Mouse (Mus musculus): ENCODE data around the gene Cblb. TPM values are rescaled to one million over a fixed set of nuclear protein-coding genes. Genes with fewer than 3 reads are reported as not detected.

The Cblb gene
- polyA plus RNA-seq, 2 experiments from 2014 or later, result 42.2 to 42.6 TPM

DNA sequence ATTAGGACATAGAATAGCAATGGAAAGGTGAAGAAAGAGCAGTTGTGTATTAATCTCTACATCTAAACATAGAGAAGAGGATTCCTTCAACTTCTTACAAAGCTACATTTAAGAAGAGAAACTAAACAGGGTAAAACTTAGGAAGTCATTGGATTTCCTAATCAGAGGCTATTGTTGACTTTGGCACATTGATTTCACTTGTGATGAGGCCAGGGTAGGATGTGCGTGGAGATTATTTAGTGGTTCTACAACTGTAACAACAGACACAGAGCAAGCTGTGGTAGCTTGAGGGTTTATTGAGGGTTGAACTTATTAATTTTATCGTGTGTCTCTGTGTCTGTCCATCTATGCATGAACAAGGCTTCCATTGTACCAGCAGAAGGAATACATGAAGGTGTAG, 7.8 kb downstream of the Cblb start:
- ATAC-seq, result no peak

DNA sequence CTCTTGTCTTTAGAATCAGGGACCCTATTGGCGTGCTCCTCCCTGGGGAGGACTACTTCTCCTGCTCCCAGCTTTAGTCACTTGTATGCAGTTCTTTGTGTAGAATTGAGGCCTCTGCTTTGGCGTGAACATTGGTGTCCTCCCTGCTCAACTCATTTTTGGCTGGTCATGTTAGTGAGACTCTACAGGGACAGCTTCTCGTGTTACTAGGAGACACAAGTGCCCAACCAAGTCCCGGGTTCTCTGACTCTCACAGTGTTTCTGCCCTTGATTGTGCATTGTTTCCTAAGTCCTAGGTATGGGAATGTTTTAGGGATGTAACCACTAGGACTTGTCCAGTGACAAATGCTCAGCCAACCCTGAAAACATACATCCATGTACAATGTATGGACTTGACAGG, 9.9 kb downstream of the Cblb start:
- ATAC-seq, result no peak

DNA sequence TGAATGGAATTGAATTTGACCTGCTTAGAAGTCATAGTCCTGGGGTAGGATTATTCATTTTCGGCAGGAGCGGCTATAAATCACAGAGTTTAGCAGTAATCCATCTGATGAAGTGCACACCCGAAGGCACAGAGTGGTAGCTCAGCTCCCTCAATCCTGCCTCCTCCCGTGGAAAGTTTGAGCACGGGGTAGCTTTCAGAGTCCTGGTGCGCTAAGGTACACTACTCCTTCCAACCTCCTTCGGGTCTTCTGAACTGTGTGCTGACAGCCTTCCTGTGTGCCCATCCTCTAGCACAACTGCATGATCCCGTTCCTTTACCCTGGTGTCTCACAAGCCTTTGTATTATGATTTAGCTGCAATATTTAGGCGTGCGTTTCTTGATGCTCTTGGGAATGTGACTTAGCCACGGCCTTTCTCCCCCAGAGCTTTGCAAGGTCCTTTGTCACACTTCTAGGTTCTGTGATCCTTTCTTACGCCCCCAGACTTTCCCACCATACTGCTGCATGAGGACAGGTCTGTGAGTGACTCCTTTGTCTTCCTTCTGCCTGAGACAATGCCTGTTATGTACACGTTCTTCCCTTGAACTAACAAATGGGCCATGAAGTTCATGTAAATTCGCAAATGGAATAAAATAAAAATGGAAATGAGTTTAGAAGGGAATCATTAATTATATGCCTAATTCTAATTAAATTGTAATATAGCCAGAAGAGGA, 11.8 kb downstream of the Cblb start:
- ATAC-seq, result no peak

DNA sequence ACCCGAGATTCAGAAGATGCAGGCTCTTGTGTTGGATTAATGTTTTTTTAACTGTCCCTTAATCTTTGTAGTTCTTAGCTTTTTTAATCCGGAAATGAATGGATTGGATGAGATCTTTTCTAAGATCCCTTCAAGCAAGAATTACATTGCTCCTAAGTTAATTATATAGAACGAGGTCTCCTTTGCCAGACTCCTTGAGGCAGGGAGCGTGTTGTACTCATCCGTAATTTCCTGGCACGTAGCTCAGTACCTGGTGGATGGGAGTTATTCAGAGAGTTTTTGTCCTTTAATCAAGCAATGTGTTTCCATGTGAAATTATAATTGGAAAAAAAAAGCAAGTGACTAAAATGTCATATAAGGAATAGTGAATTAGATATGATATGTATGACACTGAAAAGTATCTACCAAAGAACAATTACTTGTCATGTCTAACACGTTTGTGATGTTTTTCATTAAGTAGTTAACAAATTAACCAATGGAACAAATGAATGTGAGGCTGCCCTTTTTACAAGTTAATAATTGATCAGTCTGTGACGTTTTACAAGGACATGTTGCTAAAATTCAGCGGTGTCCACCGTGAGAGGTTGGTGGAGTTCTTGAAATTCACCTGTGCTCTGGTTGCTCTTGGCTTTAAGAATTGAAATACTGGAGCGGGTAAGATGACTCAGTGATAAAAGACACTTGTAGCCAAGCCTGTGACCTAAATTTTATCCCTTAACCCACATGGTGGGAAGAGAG, 12.5 kb downstream of the Cblb start:
- ATAC-seq, result no peak

DNA sequence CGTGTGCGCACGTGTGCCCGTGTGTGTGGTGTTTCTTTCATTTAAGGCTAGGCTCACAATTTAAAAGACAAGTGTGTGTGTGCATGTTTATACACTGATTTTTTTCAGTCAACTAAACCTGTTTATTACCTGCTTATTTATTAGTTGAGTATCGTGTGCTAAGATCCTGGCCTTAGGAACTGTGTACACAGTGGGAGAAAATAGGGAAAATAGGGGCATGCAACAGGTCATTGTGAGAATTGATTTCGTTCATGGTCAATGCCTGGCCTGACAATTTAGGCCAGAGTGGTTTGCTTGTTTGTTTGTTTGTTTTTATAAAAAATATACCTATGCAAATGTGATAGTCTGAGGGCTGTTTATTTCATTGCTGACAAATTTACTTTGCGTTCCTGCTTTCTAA, 13.5 kb downstream of the Cblb start:
- ATAC-seq, result no peak

DNA sequence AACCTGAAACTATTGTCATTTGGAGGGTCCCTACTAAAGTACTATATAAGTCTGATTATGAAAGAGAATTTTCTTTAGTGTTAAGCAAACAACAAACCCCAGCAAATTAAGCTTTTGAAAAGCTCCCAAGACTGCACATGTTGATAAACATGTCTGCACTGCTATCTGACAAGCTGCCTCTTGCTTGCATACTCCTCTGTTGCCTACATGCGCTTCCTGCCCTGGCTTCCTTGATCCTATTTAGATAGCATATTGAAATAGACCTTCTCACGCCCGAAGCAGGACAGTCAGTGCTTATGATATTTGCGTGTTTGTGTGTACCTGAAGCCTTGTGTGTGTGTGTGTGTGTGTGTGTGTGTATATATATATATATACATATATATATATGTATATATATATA, 14.0 kb downstream of the Cblb start:
- ATAC-seq, result peak; percentile 51

DNA sequence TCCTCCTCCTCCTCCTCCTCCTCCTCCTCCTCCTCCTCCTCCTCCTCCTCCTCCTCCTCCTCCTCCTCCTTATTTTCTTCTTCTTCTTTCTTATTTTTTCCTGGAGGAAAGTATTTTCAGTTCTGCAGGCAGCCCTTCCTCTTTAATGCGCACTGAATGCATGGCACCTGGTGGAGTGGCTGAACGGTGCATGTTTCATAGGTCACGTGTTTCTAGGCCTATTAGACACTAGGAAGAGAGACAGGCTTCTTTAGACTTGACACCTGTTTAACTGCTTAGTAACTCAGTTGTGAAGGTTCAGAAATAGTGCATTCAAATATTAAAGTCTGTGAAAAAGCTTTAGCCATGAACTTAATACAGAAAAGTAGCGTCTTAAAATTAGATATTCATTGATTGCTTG, 15.4 kb downstream of the Cblb start:
- no peak for ATAC-seq

DNA sequence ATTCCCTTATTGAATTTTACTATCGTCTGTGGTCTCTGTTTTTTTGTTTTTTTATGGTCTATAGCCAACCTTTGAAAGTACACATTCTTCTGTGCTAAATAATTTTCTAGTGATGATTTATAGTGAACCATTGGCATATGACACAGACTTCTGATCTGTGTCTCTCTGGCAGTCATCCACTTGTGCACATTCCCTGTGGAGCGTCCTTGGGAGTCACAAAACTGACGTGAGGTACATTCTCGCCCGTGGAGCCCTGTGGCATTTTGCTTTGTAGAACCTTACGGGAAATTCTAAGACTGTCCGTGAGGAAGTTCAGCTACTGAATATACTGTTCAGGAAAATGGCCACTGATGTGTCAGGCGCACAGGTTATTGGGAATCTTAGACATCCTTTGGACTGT, 20.1 kb downstream of the Cblb start:
- ATAC-seq, result no peak

DNA sequence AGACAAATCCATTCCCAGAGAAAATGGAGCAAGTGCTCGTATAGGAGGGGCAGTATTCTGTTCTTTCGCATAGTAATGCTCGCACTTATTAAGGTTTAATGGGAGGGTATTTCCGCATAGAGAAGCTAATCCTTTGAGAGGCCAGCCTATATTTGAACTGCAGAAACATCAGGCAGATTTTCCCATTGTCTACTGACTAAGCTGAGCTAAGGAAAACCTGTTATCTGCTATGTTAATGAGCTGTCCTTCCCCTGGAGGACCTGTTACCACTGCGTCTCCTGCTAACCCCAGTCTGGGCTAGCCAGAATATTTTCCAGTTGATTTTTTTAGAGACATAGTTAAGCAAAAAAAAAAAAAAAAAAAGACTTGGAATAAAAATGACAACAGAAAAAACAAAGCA, 21.7 kb downstream of the Cblb start:
- ATAC-seq, result no peak

DNA sequence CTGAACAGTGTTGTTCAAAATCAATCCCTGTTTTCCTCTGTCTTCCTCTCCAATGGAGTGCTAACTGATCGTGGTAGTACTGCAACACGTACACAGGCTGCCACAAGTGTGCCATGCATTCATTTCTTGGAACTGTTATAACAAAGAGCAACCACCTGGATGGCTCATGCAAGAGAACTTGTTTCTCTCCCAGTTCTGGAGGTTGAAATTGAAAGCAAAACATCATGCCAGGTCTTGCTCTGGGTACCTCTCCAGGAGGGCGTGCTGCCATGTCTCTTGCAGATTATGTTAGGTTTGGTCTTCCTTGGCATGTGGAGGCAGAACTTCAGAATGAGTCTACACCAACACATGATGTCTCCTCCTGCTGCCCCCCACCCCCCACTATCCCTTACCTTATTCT, 24.2 kb downstream of the Cblb start:
- peak; percentile 33 for ATAC-seq

DNA sequence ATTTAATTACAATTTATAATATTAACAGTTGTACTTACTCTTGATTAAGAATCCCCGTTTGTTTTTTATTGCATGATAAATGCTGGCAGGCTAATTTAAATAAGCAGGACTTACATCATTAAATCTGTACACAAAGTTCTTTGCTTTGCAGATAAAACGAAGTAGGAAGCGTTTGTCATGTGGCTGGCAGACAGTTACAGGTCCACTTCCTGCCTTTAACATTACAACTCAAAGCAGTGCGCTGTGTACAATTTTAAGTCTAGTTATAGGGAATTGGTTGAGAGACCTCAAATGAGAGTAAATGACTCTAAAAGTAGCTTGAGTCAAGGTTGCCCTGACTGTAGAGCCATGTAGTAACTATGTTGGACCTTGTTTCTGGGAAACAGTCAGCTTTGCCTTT, 25.1 kb downstream of the Cblb start:
- ATAC-seq, result peak; percentile 53

DNA sequence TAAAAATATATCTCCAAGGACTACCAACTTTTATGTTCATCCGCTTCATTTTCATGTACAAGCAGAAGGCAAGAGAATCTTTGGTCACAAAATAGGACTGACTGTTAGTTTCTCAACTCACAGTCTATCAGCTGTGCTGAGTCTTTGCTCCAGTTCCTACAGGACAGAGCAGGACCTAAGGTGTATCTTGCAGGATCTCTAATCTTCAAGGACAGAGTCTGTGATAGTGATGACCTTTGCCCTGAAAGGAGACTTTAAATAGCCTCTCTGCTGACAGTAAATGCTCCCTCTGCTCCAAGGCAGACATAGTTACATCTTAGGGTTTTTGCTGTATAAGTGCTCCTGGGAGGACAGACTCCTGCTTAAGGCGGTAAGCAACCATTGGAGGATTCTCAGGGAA, 26.3 kb downstream of the Cblb start:
- ATAC-seq, result no peak

DNA sequence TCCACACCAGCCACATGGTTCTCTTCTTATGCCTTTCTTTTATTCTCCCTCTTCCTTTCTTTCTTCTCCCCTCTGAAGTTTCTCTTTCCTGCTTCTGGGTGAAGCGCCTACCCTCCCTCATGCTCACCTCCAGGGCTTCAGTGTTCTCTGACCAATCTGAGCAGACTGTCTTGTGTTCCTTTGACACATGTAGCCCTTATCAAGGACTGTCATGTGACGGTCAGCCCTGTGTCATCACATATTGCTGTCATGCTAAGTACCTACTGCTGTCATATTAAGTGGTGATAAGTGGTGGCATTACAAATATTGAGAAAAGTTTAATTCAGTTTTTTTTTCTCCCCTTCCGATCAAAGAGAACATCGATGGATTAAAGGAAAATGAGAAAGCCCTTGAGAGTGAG, 28.5 kb downstream of the Cblb start:
- no peak for ATAC-seq

DNA sequence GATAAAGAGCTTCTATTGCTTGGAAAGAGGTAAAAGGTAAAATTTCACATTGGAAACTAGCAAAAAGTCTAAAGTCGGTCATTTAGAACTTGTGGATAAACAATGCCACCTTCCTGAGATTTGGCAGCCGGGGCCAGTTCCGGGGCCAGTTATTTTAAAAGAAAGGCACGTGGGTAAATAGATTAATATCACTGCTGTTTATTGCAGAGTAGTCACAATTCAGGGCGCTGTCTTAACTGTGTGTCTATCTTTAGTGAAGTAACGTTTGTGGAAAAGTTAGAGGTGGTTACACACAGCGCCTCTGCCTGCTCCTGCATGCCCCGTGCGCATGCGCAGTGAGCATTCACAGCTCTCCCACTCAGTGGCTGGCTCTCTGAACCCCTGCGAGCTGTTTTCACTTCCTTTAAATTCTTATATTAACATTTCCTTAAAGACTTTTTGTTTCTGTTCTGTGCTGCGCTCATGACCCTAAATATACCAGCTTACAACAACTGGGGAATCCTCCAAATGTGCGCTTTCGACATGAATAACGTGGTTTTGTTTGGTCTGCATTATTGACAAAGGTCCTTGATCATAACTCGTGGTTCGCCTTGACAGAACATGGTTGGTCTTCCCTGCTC, 29.2 kb downstream of the Cblb start:
- peak; percentile 56 for ATAC-seq

DNA sequence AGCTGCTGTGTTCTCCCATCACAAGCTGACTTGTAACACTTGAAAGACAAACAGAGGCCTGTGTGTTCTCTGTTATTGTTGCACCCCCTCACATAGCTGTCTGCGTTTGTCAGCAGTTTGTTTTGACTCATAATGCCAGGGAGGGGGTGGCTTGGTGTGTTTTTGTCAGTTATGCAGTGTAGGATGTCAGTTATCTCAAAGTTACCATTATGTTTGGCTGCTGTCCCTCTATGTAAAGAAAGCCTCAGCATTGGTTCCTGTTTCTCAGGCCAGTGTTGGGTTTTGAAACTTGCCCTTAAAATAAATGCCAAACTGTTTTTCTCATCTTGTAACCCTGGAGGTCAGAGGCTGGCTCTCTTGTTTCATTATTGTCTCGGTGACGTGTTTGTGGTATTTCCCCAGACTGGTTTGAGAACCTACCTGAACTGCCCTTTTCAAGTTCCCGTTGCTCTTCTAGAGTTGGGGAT, 30.0 kb downstream of the Cblb start:
- ATAC-seq, result peak; percentile 59

DNA sequence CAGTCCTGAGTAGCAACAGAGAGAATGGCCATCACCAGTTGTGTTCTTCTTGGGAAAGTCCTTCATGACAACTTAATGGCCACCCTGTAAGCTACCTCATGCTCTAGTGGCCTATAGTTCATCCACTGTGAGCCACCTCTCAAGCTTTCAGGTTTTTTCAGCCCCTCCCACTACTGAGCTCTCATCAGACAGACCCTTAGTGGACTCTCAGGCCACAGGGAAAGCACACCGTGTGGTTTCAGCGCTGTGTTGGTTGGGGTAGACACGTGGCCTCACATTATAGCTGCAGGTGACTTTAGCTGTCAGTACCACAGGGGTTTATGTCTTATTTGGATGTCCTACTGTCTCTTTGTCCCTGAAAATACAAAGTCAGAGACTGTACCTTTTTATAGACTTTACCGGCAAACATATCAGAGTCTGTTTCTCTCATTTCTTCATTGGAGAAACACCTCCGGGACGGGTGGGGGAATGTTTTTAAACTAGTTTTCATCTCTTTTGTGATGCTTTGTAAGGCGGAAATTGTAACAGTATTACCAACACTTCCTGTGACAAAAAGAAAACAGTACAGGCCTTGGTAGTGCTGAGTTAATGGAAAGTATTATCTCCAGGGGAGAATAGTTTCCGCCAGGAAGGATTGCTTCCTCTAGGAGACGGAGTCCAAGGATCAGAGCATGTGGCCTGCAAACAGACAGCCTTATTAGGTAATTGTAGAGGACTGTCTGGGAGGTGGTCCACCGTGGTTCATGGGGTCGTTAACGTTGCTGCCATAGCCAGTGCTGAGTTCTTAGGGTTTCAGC, 33.5 kb downstream of the Cblb start:
- ATAC-seq, result peak; percentile 40

DNA sequence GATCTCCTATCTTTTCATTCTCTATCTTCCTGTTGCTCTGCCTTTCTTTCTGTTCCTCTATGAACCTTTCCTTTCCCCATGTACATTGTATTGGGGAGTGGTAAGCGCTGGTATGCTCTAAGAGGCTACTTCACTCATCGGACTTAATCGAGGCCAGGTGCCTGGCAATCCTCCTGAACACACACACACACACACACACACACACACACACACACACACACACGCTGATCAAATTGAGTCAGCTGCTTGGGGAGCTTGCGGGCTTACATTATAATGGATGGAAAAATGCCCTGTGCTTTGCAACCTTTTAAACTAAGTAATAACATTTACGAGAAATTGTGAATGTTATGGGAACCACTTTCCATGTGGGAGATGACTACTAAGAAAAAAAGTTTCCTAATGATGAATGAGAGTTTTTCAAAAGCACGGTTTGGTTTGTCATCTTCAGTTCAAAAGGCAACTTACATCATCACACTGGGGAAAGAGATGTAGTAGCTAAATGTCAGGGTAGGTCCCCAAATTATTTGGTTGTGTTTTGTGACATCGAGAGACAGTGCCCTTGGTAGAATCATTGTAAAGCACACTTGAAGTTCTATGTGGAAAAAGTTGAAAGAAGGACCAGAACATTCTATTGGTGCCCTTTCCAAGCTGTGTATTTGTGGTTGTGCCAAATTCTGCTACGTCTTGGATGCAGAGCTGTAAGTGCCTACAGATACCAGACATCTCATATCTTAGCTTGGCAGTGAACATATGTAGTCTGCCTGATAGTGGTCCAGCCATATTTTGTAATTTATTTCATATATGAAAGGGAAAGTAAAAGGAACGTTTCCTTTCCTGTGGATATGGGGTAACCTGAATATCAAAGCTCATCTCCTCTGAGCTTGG, 36.8 kb downstream of the Cblb start:
- ATAC-seq, result peak; percentile 27

DNA sequence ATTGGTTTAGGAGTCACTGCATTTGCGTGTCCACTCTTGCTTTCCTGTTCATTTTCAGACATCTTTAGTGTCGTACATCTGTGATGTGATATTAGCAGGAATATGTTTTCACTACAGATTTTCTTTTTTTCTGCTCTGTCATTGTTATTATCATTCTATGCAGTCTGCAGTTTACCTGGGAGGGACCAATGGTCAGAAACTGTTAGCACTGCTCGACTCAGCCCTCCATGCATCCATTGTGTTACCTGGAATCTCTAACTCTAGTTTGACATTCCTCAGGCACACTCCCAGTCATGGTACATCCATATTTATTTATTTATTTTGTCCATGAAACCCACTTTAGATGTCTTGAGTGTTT, 37.5 kb downstream of the Cblb start:
- ATAC-seq, result no peak

DNA sequence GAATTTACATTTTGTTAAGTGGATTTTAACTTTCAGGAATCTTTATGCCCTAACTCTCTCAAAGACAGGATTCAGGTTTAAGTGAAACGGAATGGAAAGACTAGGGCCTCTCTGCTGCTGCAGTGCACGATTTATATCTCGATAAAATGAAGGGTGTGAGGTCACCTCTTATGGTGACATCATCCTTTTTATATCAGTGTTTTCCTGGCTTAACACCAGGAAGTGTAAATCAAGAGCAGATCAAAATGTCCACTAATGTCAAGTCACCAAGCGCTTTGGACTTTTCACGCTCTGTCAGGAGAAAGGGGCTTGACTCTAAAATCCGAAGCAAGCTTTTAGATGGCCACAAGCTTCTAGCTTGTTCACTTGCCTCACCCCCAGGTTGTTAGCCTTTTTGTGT, 38.6 kb downstream of the Cblb start:
- no peak for ATAC-seq

DNA sequence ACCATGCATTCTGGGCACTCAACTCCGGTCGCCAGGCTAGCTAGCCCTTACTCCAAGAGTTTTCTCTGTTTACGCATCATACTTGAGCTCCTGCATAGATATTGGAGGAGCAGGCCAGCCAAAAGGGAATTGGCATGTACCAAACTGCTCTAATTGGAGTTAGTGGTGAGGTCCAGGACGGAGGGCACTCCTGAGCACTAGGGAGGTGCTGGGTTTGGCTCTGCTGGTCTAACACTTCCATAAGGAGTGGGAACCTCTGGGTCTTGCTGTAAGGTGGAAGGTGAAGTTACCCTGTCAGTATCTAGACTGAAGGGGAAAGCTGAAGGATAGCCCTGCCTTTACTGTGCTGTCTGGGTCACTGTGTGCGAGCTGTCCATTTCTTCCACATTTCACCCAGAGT, 39.1 kb downstream of the Cblb start:
- ATAC-seq, result no peak

DNA sequence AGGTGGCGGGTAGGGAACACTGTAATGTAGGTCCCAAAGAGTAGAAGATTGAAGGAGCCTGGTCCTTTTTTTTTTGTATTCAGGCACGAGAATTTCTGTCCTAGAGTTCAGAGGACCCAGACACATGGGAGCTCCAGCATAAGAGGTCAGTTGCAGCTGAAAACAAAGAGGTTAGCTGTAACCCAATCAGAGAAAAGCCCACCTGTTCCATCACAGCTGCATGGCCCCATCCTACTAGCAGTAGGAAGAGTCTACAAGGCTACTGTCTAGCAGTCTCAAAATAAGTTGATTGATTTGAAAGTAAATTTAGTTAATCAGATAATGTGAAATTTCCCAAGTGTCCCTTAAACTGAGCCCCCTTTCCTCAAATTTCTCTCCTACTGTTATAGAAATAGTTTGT, 40.3 kb downstream of the Cblb start:
- ATAC-seq, result no peak

DNA sequence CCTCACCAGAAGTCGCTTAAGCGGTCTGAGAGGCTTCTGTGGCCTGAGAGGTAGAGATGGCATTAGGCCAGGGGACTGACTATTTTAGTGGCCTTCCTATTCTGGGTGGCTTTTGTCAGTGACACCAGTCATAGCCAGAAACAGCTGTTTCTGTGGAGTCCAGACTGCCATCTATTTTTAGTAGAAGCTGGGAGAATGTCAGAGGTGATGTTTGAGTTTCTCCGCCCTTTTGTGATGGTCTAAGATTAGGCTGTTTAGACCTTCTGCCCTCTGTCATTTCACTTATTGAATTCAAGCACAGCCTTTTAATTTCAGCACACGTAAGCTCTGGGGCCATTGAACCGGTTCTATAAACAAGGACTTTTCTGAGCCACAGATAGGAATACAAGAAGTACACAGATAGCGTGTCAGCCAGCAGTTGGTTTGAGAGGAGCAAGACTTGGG, 40.8 kb downstream of the Cblb start:
- no peak for ATAC-seq
